Mouse (Mus musculus): Measurements from ENCODE around the gene Fam13a.

DNA sequence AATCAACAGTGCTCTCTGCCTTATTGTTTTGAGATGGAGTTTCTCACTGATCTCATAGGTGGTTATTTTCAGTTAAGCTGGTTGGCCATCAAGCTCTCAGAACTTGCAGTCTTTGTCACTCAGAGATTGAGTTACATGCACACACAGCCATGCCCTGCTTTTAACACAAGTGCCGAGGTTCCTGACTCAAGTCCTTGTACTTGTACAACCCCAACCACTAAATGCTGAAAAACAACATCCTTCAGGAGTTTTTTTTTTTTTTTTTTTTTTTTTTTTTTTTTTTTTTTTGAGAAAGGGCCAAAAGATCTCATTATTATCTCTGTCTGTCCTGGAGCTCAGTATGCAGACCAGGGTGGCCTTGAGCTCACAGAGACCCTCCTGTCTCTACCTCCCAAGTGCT is 4.5 kb downstream of the Fam13a start:
- TF ChIP-seq CTCF (IDR thresholded peaks at IDR 0.05; ENCODE audit: borderline replicate concordance, insufficient read depth, low read depth, low read length) (no peak), POLR2A (IDR thresholded peaks at IDR 0.05; ENCODE audit: borderline replicate concordance, insufficient read depth, low read length) (no peak)
